33 mouse cellular contexts compared by ENCODE assay signal in the genomic region with DNA sequence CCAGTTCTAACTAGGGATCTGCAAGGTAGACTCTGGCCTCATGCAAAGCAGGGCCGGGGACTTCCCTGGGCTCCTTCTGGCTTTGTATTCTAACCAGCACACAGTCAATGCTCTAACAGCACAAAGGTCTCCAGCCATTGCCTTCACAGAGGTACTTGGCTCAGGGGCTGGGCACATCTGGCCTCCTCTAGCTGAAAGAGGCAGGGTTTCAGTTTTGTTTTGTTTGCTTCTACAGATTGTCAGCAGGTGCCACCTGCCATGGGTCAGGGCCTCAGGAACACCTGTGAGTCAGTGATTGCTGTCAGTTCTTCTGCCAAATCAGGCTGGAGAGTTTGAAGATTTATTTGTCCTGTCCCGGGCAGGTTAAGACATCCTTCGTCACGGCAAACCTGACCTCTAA. TPM values are rescaled to one million over a fixed set of nuclear protein-coding genes. Genes with fewer than 3 reads are reported as not detected.
DNase-seq lines count a peak whose midpoint lies in the region; ATAC-seq and TF ChIP-seq lines count a peak whose summit lies in the region.
"Had no signal": no experiment of that assay in that cellular context is flagged by ENCODE, and none has a peak within 500 bp of the region (broad histone marks: within the 10 kb centered on the region; RNA-seq: fewer than 3 reads in every experiment).

No protein-coding gene starts in this region.

- no peak for DNase-seq in thymus, adult 2 months
- no peak for DNase-seq in thymus, postnatal 10 days (ENCODE audit: low spot score in 2 of 2)
- DNase-seq in naive thymus-derived CD4-positive, alpha-beta T cell, adult 2 months (ENCODE audit: low read depth): peak; percentile 18
- DNase-seq in kidney, postnatal 14 days: no peak
- no peak for DNase-seq in heart, postnatal 25 days (ENCODE audit: low spot score)
- no peak for DNase-seq in layer of hippocampus, adult 8-10 months (ENCODE audit: low spot score in 2 of 2)
- DNase-seq: adrenal gland, adult 8-10 months; cerebellum, adult 18-20 months; cerebellum, postnatal 14 days; forebrain, postnatal 0 days; gastrocnemius, postnatal 36 days; heart, postnatal 4 days; kidney, adult 11 months; kidney, postnatal 4 days; layer of hippocampus, adult 9-11 months; lung, embryonic 14.5 days; right cerebral cortex, adult 18-20 months; thymus, adult 18-20 months had no signal

- peak; percentile 24 for ATAC-seq in activated CD4-positive, CD25-positive, alpha-beta regulatory T cell, adult 4 months
- ATAC-seq: forebrain, postnatal 0 days; liver, embryonic 12.5 days; midbrain, embryonic 13.5 days; Patski had no signal

- no peak for TF ChIP-seq POLR2A in thymus, adult 2 months (IDR thresholded peaks at IDR 0.05; ENCODE audit: control insufficient read depth, extremely low read depth, insufficient read depth, low read length, poor library complexity)

- peak overlapping the region; percentile 11; the same call in 1 of the 2 replicates for H3K27ac ChIP-seq in thymus, adult 2 months (ENCODE audit: control insufficient read depth, insufficient read depth, low read length)
- H3K27ac ChIP-seq: embryonic facial prominence, embryonic 12.5 days; heart, embryonic 15.5 days; hindbrain, embryonic 14.5 days; kidney, embryonic 15.5 days; left cerebral cortex, adult 2 months; limb, embryonic 10.5 days; liver, embryonic 12.5 days; midbrain, embryonic 13.5 days; neural tube, embryonic 13.5 days had no signal

- intact Hi-C loops in heart, postnatal 25 days (cut with DNase I): no loop called here

- no peak overlapping the region for H3K4me3 ChIP-seq in thymus, adult 2 months (ENCODE audit: control insufficient read depth, insufficient read depth, low read length)
- H3K4me3 ChIP-seq: embryonic facial prominence, embryonic 12.5 days; heart, embryonic 15.5 days; kidney, embryonic 15.5 days; left cerebral cortex, adult 2 months; limb, embryonic 10.5 days; liver, embryonic 12.5 days; megakaryocyte, embryonic 14.5 days; midbrain, embryonic 13.5 days; neural tube, embryonic 13.5 days had no signal

- no peaks in the 10 kb centered on the region for H3K27me3 ChIP-seq in thymus, adult 2 months (ENCODE audit: control insufficient read depth, insufficient read depth, low read length)
- H3K27me3 ChIP-seq: embryonic facial prominence, embryonic 12.5 days; heart, embryonic 15.5 days; kidney, embryonic 15.5 days; liver, embryonic 12.5 days; megakaryocyte, embryonic 14.5 days; midbrain, embryonic 13.5 days; neural tube, embryonic 13.5 days; Patski had no signal

- 55% methylated on average over 4 of the region's 4 CpGs for WGBS in thymus, adult 2 months

- H3K4me1 ChIP-seq in thymus, adult 2 months (replicated peaks; ENCODE audit: control insufficient read depth, insufficient read depth, low read length): peaks cover 23% of the 10 kb centered on the region

- no peak for TF ChIP-seq CTCF in thymus, adult 2 months (IDR thresholded peaks at IDR 0.05; ENCODE audit: borderline replicate concordance, control insufficient read depth, extremely low read depth, insufficient read depth, low read length, poor library complexity)

- no peaks in the 10 kb centered on the region for H3K36me3 ChIP-seq in thymus, adult 2 months (ENCODE audit: control insufficient read depth, insufficient read depth, low read length)
- H3K36me3 ChIP-seq: embryonic facial prominence, embryonic 12.5 days; G1E; heart, embryonic 15.5 days; kidney, embryonic 15.5 days; limb, embryonic 10.5 days; liver, embryonic 12.5 days; midbrain, embryonic 13.5 days; neural tube, embryonic 13.5 days had no signal

RNA-seq across cellular contexts. Expression of gene Hs1bp3, which starts 39.8 kb away (rescaled TPM):
- polyA plus RNA-seq in thymus, adult 2 months (2012; rRNA removed): 12.4 and 14.3 TPM in 2 replicates
- 1 to 10 TPM; 3.3 TPM for polyA plus RNA-seq in activated CD4-positive, CD25-positive, alpha-beta regulatory T cell, adult 4 months (2017; shearing (Covaris generic))
- total RNA-seq in heart, postnatal 25 days (2021): 10 to 100 TPM; 11.9 to 14.1 TPM
- 10 to 100 TPM; 16.4 to 20.0 (median 18.7) TPM for total RNA-seq in layer of hippocampus, adult 8-10 months (2022)

RNA-seq across cellular contexts. Expression of gene Gdf7, which starts 51.3 kb away (rescaled TPM):
- 2.3 and 3.5 TPM in 2 replicates for polyA plus RNA-seq in thymus, adult 2 months (2012; rRNA removed)
- not detected for polyA plus RNA-seq in activated CD4-positive, CD25-positive, alpha-beta regulatory T cell, adult 4 months (2017; shearing (Covaris generic))
- total RNA-seq in heart, postnatal 25 days (2021): under 1 TPM; 0.23 to 0.53 TPM
- under 1 TPM; 0.31 to 0.90 (median 0.69) TPM for total RNA-seq in layer of hippocampus, adult 8-10 months (2022)
- total RNA-seq: G1E; gastrocnemius, adult 18-20 months; gastrocnemius, postnatal 36 days had no signal
- polyA plus RNA-seq: forebrain, embryonic 11.5 days; G1E; heart, embryonic 15.5 days; liver, embryonic 12.5 days; lung, embryonic 14.5 days; Patski had no signal
